Mouse (Mus musculus) adrenal gland, adult 2 months (tissue): ENCODE measurements around the gene Zkscan16. TPM values are rescaled to one million over a fixed set of nuclear protein-coding genes. Genes with fewer than 3 reads are reported as not detected.
A peak's percentile ranks its signal among the peaks of the same experiment; 100 is the strongest.

Source experiments
- DNase-seq: peaks from one replicate; pipeline ENCODE4 v3.0.0; 2021
- polyA plus RNA-seq: library from polyadenylated mRNA; depleted of rRNA; stranded (reverse); fragments of >200 nt; gene quantifications from 2 replicates; pipeline ENCODE4 v1.2.3, GENCODE M21; 2012; rRNA removed
- total RNA-seq, 2 experiments: library from RNA; stranded (reverse); gene quantifications; 2 replicates each; pipeline ENCODE4 v1.2.3; 2021

Zkscan16 gene
- total and polyA plus RNA-seq, 3 experiments = 3.1 to 3.5 TPM; not detected in 1

- DNase-seq = peak; percentile 73
Observed at GRCm38 (mm10) chr4:58999686-59000085, 56.3 kb downstream of the Zkscan16 start.

GRCm38 (mm10) chr4:59000614-59001013, 57.2 kb downstream of the Zkscan16 start:
- DNase-seq = peak; percentile 37

GRCm38 (mm10) chr4:59002948-59003805, 59.7 kb downstream of the Zkscan16 start, which contains the start of gene Gm20503:
Gm20503 (plus strand) TSS chr4:59003210.
- peak; percentile 96 for DNase-seq

DNA sequence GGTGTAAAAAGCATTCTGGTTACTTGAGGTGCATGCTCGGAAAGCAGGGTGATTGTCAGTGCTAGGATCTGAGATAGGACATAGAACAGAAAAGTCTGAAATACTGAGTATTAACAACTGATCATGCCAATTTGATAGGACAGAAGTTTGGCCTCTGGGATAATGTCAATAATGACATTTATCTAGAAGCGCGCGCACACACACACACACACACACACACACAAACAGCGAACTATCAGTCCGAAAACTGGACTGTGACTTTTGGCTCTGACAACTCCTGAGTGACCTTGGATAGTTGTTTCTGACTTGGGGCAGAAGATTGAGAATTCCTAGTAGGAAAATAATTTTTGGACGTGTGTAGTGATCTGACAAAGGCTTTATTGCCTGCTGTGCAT, 60.4 kb downstream of the Zkscan16 start:
- peak; percentile 30 for DNase-seq

GRCm38 (mm10) chr4:59006211-59006610, 62.8 kb downstream of the Zkscan16 start:
- no peak for DNase-seq

- peak; percentile 58 for DNase-seq
Observed at GRCm38 (mm10) chr4:59007016-59007415, 63.6 kb downstream of the Zkscan16 start.

Other genes with a start within 250 kb of the Zkscan16 start
- gene Olfr267, start 155.9 kb upstream of the Zkscan16 start, total RNA-seq = under 1 TPM; 0.07 to 0.35 TPM
- gene Olfr267, start 155.9 kb upstream of the Zkscan16 start, polyA plus RNA-seq = not detected in 2 replicates
- 100 to 1,000 TPM; 132 to 194 TPM for gene Ecpas, start 30.9 kb upstream of the Zkscan16 start, total RNA-seq
- gene Ecpas, start 30.9 kb upstream of the Zkscan16 start, polyA plus RNA-seq = 55.6 and 63.9 TPM in 2 replicates
- 10 to 100 TPM; 12.1 to 26.9 TPM for gene Ptgr1, start 43.5 kb downstream of the Zkscan16 start, total RNA-seq
- 2.0 and 2.4 TPM in 2 replicates for gene Ptgr1, start 43.5 kb downstream of the Zkscan16 start, polyA plus RNA-seq
- gene Dnajc25, start 51.4 kb downstream of the Zkscan16 start, total RNA-seq = 10 to 100 TPM; 16.8 to 20.5 TPM
- 6.9 and 7.3 TPM in 2 replicates for gene Dnajc25, start 51.4 kb downstream of the Zkscan16 start, polyA plus RNA-seq
- gene Gm20503, start 59.6 kb downstream of the Zkscan16 start, total RNA-seq = 1 to 10 TPM in 1 of 2 experiments, not detected in 1; 2.9 TPM
- not detected in 2 replicates for gene Gm20503, start 59.6 kb downstream of the Zkscan16 start, polyA plus RNA-seq
- 10 to 100 TPM; 25.1 to 38.3 TPM for gene Gng10, start 91.5 kb downstream of the Zkscan16 start, total RNA-seq
- 21.4 and 27.8 TPM in 2 replicates for gene Gng10, start 91.5 kb downstream of the Zkscan16 start, polyA plus RNA-seq
- not detected for gene AI481877, start 195.4 kb downstream of the Zkscan16 start, total RNA-seq
- gene AI481877, start 195.4 kb downstream of the Zkscan16 start, polyA plus RNA-seq = not detected in 2 replicates
- 10 to 100 TPM; 26.5 to 44.3 TPM for gene Ugcg, start 245.6 kb downstream of the Zkscan16 start, total RNA-seq
- 41.7 and 49.9 TPM in 2 replicates for gene Ugcg, start 245.6 kb downstream of the Zkscan16 start, polyA plus RNA-seq